Mouse (Mus musculus): ENCODE measurements around the gene Sdccag8. TPM values are rescaled to one million over a fixed set of nuclear protein-coding genes. Genes with fewer than 3 reads are reported as not detected.
"Not testable (repeated sequence)": the region's sequence is repeated elsewhere in the genome, so short reads cannot be mapped to it uniquely, and the experiment has no call there.

Gene Sdccag8
- total RNA-seq, 4 experiments from 2014 or later, result 4.7 to 8.8 (median 6.4) TPM

DNA sequence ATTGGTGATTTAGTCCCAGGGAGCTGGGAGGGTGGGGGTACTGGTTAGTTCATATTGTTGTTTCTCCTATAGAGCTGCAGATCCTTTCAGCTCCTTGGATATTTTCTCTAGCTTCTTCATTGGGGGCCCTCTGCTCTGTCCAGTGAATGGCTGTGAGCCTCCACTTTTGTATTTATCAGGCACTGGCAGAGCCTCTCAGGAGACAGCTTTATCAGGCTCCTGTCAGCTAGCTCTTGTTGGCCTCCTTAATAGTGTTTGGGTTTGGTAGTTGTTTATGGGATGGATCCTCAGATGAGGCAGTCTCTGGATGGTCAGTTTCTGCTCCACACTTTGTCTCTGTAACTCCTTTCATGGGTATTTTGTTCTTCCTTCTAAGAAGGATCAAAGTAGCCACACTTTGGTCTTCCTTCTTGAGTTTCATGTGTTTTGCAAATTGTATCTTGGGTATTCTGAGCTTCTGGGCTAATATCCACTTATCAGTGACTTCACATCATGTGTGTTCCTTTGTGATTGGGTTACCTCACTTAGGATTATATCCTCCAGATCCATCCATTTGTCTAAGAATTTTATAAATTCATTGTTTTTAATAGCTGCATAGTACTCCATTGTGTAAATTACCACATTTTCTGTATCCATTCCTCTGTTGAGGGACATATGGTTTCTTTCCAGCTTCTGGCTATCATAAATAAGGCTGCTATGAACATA is 127.0 kb downstream of the Sdccag8 start:
- not testable (repeated sequence) for DNase-seq (ENCODE audit: low spot score in 2 of 2)

DNA sequence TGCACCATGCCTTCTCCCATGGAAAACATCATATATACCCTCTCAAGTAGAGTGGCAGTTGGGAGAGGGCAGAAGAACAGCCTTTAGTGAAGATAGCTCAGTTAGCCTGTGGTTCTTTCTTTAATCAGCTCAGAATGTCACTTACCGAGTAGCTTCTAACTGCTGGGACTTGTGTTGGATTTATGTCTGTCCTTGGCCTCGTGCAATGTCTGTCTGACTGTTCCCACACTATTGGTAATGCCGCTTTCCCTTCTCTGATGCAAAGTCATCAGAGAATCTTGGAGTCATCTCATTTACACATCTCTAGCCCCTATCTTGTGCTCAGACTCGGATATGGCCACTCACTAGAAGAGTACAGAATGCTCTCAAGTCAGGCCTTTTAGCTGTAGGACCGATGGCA is 128.7 kb downstream of the Sdccag8 start:
- DNase-seq (ENCODE audit: low spot score in 2 of 2), result no peak

GRCm38 (mm10) chr1:176943987-176944386 is 129.5 kb downstream of the Sdccag8 start:
- DNase-seq (ENCODE audit: low spot score in 2 of 2), result no peak

DNA sequence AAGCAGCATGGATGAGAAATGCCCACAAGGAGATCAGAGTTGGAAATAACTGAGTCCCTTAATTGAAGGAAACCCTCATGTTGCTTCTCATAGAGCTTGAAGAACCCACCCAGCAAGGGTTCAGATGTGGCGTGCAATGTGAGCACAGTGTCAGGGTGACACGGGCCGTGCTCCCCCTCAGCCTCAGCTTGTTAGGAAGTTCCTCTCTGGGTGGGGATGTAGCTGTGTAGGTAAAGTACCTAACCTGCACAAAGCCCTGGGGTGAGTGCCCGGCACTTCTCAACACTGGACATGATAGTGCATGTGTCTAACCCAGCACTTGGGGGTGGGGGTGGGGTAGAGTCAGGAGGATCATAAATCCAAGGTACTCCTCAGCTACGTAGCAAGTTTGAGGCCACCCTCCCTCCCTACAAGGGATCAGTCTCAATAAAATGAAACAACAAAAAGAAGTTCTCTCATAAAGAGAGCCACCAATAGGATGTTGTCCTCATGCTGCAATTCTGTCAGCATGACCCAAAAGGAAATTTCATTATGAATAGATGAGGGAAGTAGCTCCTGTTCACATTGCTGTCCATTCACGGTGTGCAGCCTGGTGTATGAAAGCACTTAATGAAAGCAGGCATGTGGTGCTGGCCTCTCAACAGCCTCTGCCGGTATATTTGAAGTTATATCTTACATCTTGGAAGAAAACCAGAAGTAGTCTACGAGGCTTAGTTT is 130.2 kb downstream of the Sdccag8 start:
- no peak for DNase-seq (ENCODE audit: low spot score in 2 of 2)

GRCm38 (mm10) chr1:176945175-176945540 is 130.7 kb downstream of the Sdccag8 start:
- no peak for DNase-seq (ENCODE audit: low spot score in 2 of 2)

GRCm38 (mm10) chr1:176946031-176946795 is 131.8 kb downstream of the Sdccag8 start:
- DNase-seq (ENCODE audit: low spot score in 2 of 2), result no peak

- no peak for DNase-seq (ENCODE audit: low spot score in 2 of 2)
Observed at GRCm38 (mm10) chr1:176946796-176947181, 132.3 kb downstream of the Sdccag8 start.

DNA sequence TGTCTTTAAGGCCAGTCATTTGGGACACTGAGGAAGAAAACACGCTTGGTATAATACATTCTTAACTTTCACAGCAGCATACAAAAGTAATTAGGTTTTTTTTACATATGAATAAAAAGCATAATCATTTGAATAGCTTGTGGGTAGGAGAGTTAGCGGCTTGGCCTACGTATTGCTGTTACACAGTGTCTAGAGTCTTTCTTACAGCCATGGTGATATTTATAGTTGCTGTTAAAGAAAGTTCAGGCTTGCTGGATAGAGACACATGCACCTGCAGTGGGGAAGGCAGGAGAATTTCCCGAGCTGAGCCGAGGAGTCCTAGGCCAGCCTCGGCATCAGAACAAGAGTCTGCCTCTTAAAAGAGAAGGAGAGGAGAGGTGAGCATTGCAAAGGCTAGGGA is 134.4 kb downstream of the Sdccag8 start:
- DNase-seq (ENCODE audit: low spot score in 2 of 2), result no peak

DNA sequence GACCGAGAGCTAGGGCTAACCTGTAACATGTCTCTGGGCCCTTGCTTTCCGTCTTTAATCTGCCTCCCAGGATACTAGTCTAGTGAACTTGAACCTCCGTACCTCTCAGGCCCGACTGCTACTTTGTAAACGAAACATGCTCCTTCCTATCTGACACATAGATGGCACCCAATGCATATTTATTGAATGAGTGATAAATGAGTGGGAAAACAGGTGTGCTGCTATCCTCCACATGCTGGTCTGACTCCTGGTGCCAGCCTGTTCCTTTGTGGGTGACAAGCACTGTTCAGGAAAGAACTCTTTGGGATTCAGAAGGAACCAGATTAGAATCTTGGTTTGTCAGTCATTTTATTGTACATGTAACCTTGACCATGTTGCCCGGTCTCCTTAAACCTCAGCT is 134.9 kb downstream of the Sdccag8 start:
- no peak for DNase-seq (ENCODE audit: low spot score in 2 of 2)

- DNase-seq (ENCODE audit: low spot score in 2 of 2), result no peak
Observed at GRCm38 (mm10) chr1:176950061-176950460, 135.6 kb downstream of the Sdccag8 start.

DNA sequence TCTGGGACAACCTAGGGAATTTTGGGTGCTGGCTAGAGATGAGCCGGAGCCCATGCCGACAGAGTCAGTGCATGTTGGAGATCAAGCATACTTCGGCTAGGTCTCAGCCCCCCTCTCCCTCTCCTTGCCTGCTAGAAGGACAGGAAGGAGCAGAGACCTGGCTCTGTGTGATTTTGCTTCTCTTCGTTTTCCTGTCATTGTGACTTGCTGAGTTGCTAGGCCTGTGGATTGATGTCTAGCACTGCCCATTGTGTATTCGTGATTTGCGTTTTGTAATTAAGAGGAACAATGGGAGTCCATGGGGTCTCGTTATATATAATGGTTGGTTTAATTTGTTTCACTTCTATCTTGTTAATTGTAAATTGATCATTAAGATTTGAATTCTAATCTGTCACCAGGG is 137.4 kb downstream of the Sdccag8 start:
- DNase-seq (ENCODE audit: low spot score in 2 of 2), result no peak

DNA sequence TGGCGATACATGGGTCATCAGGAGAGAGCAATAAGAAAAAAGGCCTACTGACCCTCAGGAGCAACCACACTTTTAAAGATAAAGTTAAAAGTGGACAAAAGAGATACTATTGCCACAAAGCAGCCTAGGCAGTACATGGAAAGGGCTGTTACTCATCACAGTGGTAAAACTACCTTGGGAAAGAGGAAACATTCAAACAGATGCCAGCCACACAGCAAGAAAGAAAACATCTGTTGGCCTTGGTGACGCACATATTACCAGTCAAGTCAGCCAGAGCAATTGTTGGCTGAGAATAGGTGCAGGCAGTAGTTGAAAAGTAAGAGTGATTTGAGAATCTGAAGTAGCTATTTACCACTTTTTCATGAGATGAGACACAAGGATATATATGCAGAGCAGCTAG is 143.9 kb downstream of the Sdccag8 start:
- no peak for DNase-seq (ENCODE audit: low spot score in 2 of 2)

DNA sequence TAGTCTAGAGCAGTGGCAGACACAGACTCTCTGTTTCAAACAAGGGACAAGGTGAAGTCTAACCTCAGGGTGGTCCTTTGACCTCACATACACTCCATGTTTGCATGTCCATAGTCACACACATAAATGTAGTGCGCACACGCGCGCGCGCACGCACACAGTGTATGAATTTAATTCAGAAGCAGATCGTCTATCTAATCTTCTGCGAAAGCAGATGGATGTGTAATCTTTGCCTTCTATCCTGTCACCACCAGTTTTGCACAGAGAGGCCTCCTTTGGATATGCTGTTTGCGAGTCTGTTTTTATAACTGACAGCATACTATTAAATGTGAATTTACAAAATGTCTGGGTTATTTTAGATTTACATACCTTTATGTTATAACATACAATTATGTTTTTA is 147.3 kb downstream of the Sdccag8 start:
- no peak for DNase-seq (ENCODE audit: low spot score in 2 of 2)

- DNase-seq (ENCODE audit: low spot score in 2 of 2), result no peak
Observed at GRCm38 (mm10) chr1:176962894-176963293, 148.4 kb downstream of the Sdccag8 start.

DNA sequence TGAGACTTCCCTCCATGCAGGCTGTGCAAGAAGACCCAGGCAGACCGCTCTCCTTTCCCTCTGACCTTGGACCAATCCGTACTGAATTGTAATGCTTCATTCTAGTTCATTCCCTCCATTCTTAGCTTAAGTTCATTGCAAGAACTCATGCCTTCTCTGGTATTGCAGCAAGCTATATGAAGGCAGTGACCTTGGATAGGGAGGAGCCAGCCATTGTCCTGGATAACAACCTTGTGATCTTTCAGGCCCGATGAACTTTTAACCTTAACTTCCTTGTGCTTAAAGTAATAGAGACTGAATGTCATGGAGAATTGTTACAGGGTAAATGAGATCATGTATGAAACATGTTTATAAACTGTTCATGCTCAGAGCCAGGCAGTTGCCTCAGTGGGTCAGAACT is 152.8 kb downstream of the Sdccag8 start:
- DNase-seq (ENCODE audit: low spot score in 2 of 2), result no peak

- no peak for DNase-seq (ENCODE audit: low spot score in 2 of 2)
Observed at GRCm38 (mm10) chr1:176970635-176971478, 156.4 kb downstream of the Sdccag8 start.

GRCm38 (mm10) chr1:176971479-176971797 is 157.0 kb downstream of the Sdccag8 start:
- no peak for DNase-seq (ENCODE audit: low spot score in 2 of 2)

GRCm38 (mm10) chr1:176973356-176974088 is 159.1 kb downstream of the Sdccag8 start:
- no peak for DNase-seq (ENCODE audit: low spot score in 2 of 2)

DNA sequence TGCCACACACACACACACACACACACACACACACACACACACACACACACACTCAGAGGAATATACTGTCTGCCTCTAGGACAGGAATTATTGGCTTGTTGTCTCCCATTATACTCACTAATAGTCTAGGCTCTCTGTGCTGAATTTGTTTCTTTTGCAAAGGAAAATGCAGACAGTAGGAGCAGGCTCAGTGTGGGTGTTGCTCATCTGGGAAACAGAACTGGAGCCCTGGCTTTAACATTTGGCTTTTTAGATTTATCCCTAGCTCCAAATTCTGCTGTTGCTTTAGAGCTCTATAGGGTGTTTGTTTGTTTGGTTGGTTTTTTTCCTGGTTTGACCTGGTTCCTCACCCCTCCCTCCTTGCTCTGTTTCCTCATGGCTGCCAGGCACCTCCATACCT is 164.8 kb downstream of the Sdccag8 start:
- no peak for DNase-seq (ENCODE audit: low spot score in 2 of 2)

GRCm38 (mm10) chr1:176980140-176980539 is 165.7 kb downstream of the Sdccag8 start:
- DNase-seq (ENCODE audit: low spot score in 2 of 2), result no peak

All from gastrocnemius, adult 8-10 months (tissue).